Mouse (Mus musculus): ENCODE data around the gene Olfr1260. TPM values are rescaled to one million over a fixed set of nuclear protein-coding genes. Genes with fewer than 3 reads are reported as not detected.

The Olfr1260 gene
- not detected for polyA plus RNA-seq (2015; fragmentation: Illumina TruSeq; extraction: RNeasy Lipid Tissue Mini Kit (QIAGEN cat#74804); ENCODE audit: insufficient read depth, low read depth, low replicate concordance)

GRCm38 (mm10) chr2:89974184-89974583 lies at the start of gene Olfr1260:
Gene Olfr1260 (plus strand): TSS chr2:89974340.

GRCm38 (mm10) chr2:89927009-89927408 lies 47.1 kb upstream of the Olfr1260 start, which contains the start of gene Olfr1258:
Gene Olfr1258 (plus strand): TSS chr2:89927309.

GRCm38 (mm10) chr2:89948564-89948963 lies 25.6 kb upstream of the Olfr1260 start, which contains the start of gene Olfr1259:
Gene Olfr1259 (minus strand): TSS chr2:89948664.

GRCm38 (mm10) chr2:89990921-89991320 lies 16.8 kb downstream of the Olfr1260 start, which contains the start of gene Olfr1261:
Gene Olfr1261 (plus strand): TSS chr2:89991221.

GRCm38 (mm10) chr2:89999845-90000244 lies 25.7 kb downstream of the Olfr1260 start, which contains the start of gene Olfr1262:
Gene Olfr1262 (plus strand): TSS chr2:90000145.

GRCm38 (mm10) chr2:90011831-90012230 lies 37.7 kb downstream of the Olfr1260 start, which contains the start of gene Olfr1263:
Gene Olfr1263 (plus strand): TSS chr2:90012131.

GRCm38 (mm10) chr2:90025477-90025876 lies 51.3 kb downstream of the Olfr1260 start, which contains the start of gene Olfr1264:
Gene Olfr1264 (minus strand): TSS chr2:90025577.

Other genes starting within 250 kb of the Olfr1260 start
- not detected for gene Olfr1252, start 249.3 kb upstream of the Olfr1260 start, polyA plus RNA-seq (2015; fragmentation: Illumina TruSeq; extraction: RNeasy Lipid Tissue Mini Kit (QIAGEN cat#74804); ENCODE audit: insufficient read depth, low read depth, low replicate concordance)
- not detected for gene Olfr1253, start 217.2 kb upstream of the Olfr1260 start, polyA plus RNA-seq (2015; fragmentation: Illumina TruSeq; extraction: RNeasy Lipid Tissue Mini Kit (QIAGEN cat#74804); ENCODE audit: insufficient read depth, low read depth, low replicate concordance)
- not detected for gene Olfr1254, start 180.7 kb upstream of the Olfr1260 start, polyA plus RNA-seq (2015; fragmentation: Illumina TruSeq; extraction: RNeasy Lipid Tissue Mini Kit (QIAGEN cat#74804); ENCODE audit: insufficient read depth, low read depth, low replicate concordance)
- gene Olfr1255, start 162.3 kb upstream of the Olfr1260 start, polyA plus RNA-seq (2015; fragmentation: Illumina TruSeq; extraction: RNeasy Lipid Tissue Mini Kit (QIAGEN cat#74804); ENCODE audit: insufficient read depth, low read depth, low replicate concordance), result not detected
- gene Olfr1256, start 132.8 kb upstream of the Olfr1260 start, polyA plus RNA-seq (2015; fragmentation: Illumina TruSeq; extraction: RNeasy Lipid Tissue Mini Kit (QIAGEN cat#74804); ENCODE audit: insufficient read depth, low read depth, low replicate concordance), result not detected
- not detected for gene Olfr48, start 126.1 kb upstream of the Olfr1260 start, polyA plus RNA-seq (2015; fragmentation: Illumina TruSeq; extraction: RNeasy Lipid Tissue Mini Kit (QIAGEN cat#74804); ENCODE audit: insufficient read depth, low read depth, low replicate concordance)
- gene Olfr1257, start 95.9 kb upstream of the Olfr1260 start, polyA plus RNA-seq (2015; fragmentation: Illumina TruSeq; extraction: RNeasy Lipid Tissue Mini Kit (QIAGEN cat#74804); ENCODE audit: insufficient read depth, low read depth, low replicate concordance), result not detected
- not detected for gene Olfr1258, start 47.0 kb upstream of the Olfr1260 start, polyA plus RNA-seq (2015; fragmentation: Illumina TruSeq; extraction: RNeasy Lipid Tissue Mini Kit (QIAGEN cat#74804); ENCODE audit: insufficient read depth, low read depth, low replicate concordance)
- not detected for gene Olfr1259, start 25.7 kb upstream of the Olfr1260 start, polyA plus RNA-seq (2015; fragmentation: Illumina TruSeq; extraction: RNeasy Lipid Tissue Mini Kit (QIAGEN cat#74804); ENCODE audit: insufficient read depth, low read depth, low replicate concordance)
- not detected for gene Olfr1261, start 16.9 kb downstream of the Olfr1260 start, polyA plus RNA-seq (2015; fragmentation: Illumina TruSeq; extraction: RNeasy Lipid Tissue Mini Kit (QIAGEN cat#74804); ENCODE audit: insufficient read depth, low read depth, low replicate concordance)
- not detected for gene Olfr1262, start 25.8 kb downstream of the Olfr1260 start, polyA plus RNA-seq (2015; fragmentation: Illumina TruSeq; extraction: RNeasy Lipid Tissue Mini Kit (QIAGEN cat#74804); ENCODE audit: insufficient read depth, low read depth, low replicate concordance)
- gene Olfr1263, start 37.8 kb downstream of the Olfr1260 start, polyA plus RNA-seq (2015; fragmentation: Illumina TruSeq; extraction: RNeasy Lipid Tissue Mini Kit (QIAGEN cat#74804); ENCODE audit: insufficient read depth, low read depth, low replicate concordance), result not detected
- gene Olfr1264, start 51.2 kb downstream of the Olfr1260 start, polyA plus RNA-seq (2015; fragmentation: Illumina TruSeq; extraction: RNeasy Lipid Tissue Mini Kit (QIAGEN cat#74804); ENCODE audit: insufficient read depth, low read depth, low replicate concordance), result not detected
- gene Olfr1265, start 61.0 kb downstream of the Olfr1260 start, polyA plus RNA-seq (2015; fragmentation: Illumina TruSeq; extraction: RNeasy Lipid Tissue Mini Kit (QIAGEN cat#74804); ENCODE audit: insufficient read depth, low read depth, low replicate concordance), result not detected
- gene Olfr140, start 89.3 kb downstream of the Olfr1260 start, polyA plus RNA-seq (2015; fragmentation: Illumina TruSeq; extraction: RNeasy Lipid Tissue Mini Kit (QIAGEN cat#74804); ENCODE audit: insufficient read depth, low read depth, low replicate concordance), result not detected
- not detected for gene Olfr1269, start 147.1 kb downstream of the Olfr1260 start, polyA plus RNA-seq (2015; fragmentation: Illumina TruSeq; extraction: RNeasy Lipid Tissue Mini Kit (QIAGEN cat#74804); ENCODE audit: insufficient read depth, low read depth, low replicate concordance)
- not detected for gene Olfr32, start 168.0 kb downstream of the Olfr1260 start, polyA plus RNA-seq (2015; fragmentation: Illumina TruSeq; extraction: RNeasy Lipid Tissue Mini Kit (QIAGEN cat#74804); ENCODE audit: insufficient read depth, low read depth, low replicate concordance)
- gene Olfr1270, start 178.8 kb downstream of the Olfr1260 start, polyA plus RNA-seq (2015; fragmentation: Illumina TruSeq; extraction: RNeasy Lipid Tissue Mini Kit (QIAGEN cat#74804); ENCODE audit: insufficient read depth, low read depth, low replicate concordance), result not detected

Measured in pancreas, adult 10 weeks (tissue).